Mouse (Mus musculus): Measurements from ENCODE around the gene Sox15. TPM values are rescaled to one million over a fixed set of nuclear protein-coding genes. Genes with fewer than 3 reads are reported as not detected.
"Not testable (repeated sequence)": the region's sequence is repeated elsewhere in the genome, so short reads cannot be mapped to it uniquely, and the experiment has no call there.

Sox15 gene
- polyA plus RNA-seq, 1 experiment from 2014 or later: not detected

- not testable (repeated sequence) for ATAC-seq (ENCODE audit: low FRiP score, low TSS enrichment); H3K4me2 ChIP-seq (ENCODE audit: low read length)
- 50% methylated on average over 11 of the region's 11 CpGs for WGBS
Observed at GRCm38 (mm10) chr11:69614257-69614588, 40.9 kb upstream of the Sox15 start.

GRCm38 (mm10) chr11:69616781-69617180 is 38.3 kb upstream of the Sox15 start:
- H3K27ac ChIP-seq (replicated peaks; ENCODE audit: low read depth, low read length): no peak overlapping the region
- DNase-seq (no peak), ATAC-seq (ENCODE audit: low FRiP score, low TSS enrichment) (no peak)
- H3K9me3 ChIP-seq (ENCODE audit: control insufficient read depth, low read length): no peaks in the 10 kb centered on the region
- H3K4me3 ChIP-seq (replicated peaks; ENCODE audit: low read depth, low read length): no peak overlapping the region
- no peaks in the 10 kb centered on the region for H3K36me3 ChIP-seq (ENCODE audit: control insufficient read depth, insufficient read depth, low read length)
- no peak overlapping the region for H3K4me2 ChIP-seq (ENCODE audit: low read length)
- no peak overlapping the region for H3K9ac ChIP-seq (replicated peaks; ENCODE audit: low read length)
- WGBS: 44% methylated on average over 10 of the region's 10 CpGs
- H3K27me3 ChIP-seq (ENCODE audit: control insufficient read depth, insufficient read depth, low read length): no peaks in the 10 kb centered on the region
- peaks cover 6% of the 10 kb centered on the region; the same call in 1 of the 2 replicates for H3K4me1 ChIP-seq (ENCODE audit: control insufficient read depth, insufficient read depth, low read length)

More at GRCm38 (mm10) chr11:69614257-69614588, 40.9 kb upstream of the Sox15 start:
- DNase-seq; H3K4me1 ChIP-seq (ENCODE audit: control insufficient read depth, insufficient read depth, low read length); H3K27ac ChIP-seq (replicated peaks; ENCODE audit: low read depth, low read length); H3K36me3 ChIP-seq (ENCODE audit: control insufficient read depth, insufficient read depth, low read length); H3K9ac ChIP-seq (replicated peaks; ENCODE audit: low read length); H3K4me3 ChIP-seq (replicated peaks; ENCODE audit: low read depth, low read length); H3K9me3 ChIP-seq (ENCODE audit: control insufficient read depth, low read length); H3K27me3 ChIP-seq (ENCODE audit: control insufficient read depth, insufficient read depth, low read length): not testable (repeated sequence)

- no peak for DNase-seq
- Histone ChIP-seq H3K4me2 (ENCODE audit: low read length) (no peak within 1 kb of the TSS), H3K27ac (replicated peaks; ENCODE audit: low read depth, low read length) (no peak within 1 kb of the TSS), H3K9ac (replicated peaks; ENCODE audit: low read length) (no peak within 1 kb of the TSS), H3K4me3 (replicated peaks; ENCODE audit: low read depth, low read length) (no peak within 1 kb of the TSS), H3K27me3 (ENCODE audit: control insufficient read depth, insufficient read depth, low read length) (no peaks in the 10 kb centered on the region), H3K36me3 (ENCODE audit: control insufficient read depth, insufficient read depth, low read length) (no peaks in the 10 kb centered on the region), H3K4me1 (ENCODE audit: control insufficient read depth, insufficient read depth, low read length) (peaks cover 13% of the 10 kb centered on the region), H3K9me3 (ENCODE audit: control insufficient read depth, low read length) (no peaks in the 10 kb centered on the region)
- WGBS: 78% methylated on average over 5 of the region's 5 CpGs
- no peak for ATAC-seq (ENCODE audit: low FRiP score, low TSS enrichment)
Observed at GRCm38 (mm10) chr11:69617805-69618204, 37.3 kb upstream of the Sox15 start, which contains the start of gene Shbg. Gene Shbg, minus strand, starts transcription at chr11:69617905.

DNA sequence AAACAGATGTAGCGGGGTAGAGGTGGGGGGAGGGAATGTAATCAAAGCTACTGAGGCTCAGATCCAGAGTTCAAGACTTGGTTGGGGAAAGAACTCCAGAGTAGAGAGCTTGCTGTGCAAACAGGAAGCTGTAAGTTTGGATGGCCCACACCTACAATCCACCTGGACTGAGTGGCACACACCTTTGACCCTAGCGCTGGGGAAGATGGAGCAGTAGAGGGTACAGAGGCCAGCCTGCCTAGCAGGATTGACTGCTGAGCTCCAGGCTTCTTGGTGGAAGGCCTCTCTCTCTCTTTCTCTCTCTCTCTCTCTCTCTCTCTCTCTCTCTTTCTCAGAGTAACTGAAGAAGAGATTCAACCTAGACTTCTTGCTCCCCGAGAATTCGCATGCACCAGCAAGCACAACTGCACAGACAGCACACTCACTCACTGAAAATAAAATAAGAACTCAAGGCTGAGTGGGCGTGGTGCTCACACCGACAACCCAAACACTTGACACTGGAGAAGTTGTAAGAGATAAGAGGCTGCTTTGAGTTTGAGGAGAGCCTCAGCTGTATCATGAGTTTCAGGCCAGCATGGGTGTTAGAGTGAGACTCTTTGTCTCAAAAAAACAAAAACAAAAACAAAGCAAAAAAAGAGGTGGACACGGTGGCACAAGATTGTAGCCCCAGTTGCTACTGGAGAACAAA is 34.6 kb upstream of the Sox15 start:
- H3K27ac ChIP-seq (replicated peaks; ENCODE audit: low read depth, low read length): no peak overlapping the region
- H3K27me3 ChIP-seq (ENCODE audit: control insufficient read depth, insufficient read depth, low read length): no peaks in the 10 kb centered on the region
- H3K36me3 ChIP-seq (ENCODE audit: control insufficient read depth, insufficient read depth, low read length): no peaks in the 10 kb centered on the region
- H3K4me2 ChIP-seq (ENCODE audit: low read length): no peak overlapping the region
- no peaks in the 10 kb centered on the region for H3K9me3 ChIP-seq (ENCODE audit: control insufficient read depth, low read length)
- no peak for ATAC-seq (ENCODE audit: low FRiP score, low TSS enrichment)
- H3K4me1 ChIP-seq (ENCODE audit: control insufficient read depth, insufficient read depth, low read length): peaks cover 18% of the 10 kb centered on the region
- no peak overlapping the region for H3K9ac ChIP-seq (replicated peaks; ENCODE audit: low read length)
- WGBS: 88% methylated on average over 7 of the region's 7 CpGs
- no peak overlapping the region for H3K4me3 ChIP-seq (replicated peaks; ENCODE audit: low read depth, low read length)
- DNase-seq: no peak

- peak within 1 kb of the TSS; percentile 42 for H3K4me3 ChIP-seq (replicated peaks; ENCODE audit: low read depth, low read length)
- H3K4me2 ChIP-seq (ENCODE audit: low read length): peak within 1 kb of the TSS; percentile 81
- H3K36me3 ChIP-seq (ENCODE audit: control insufficient read depth, insufficient read depth, low read length): no peaks in the 10 kb centered on the region
- H3K9me3 ChIP-seq (ENCODE audit: control insufficient read depth, low read length): no peaks in the 10 kb centered on the region
- H3K9ac ChIP-seq (replicated peaks; ENCODE audit: low read length): peak within 1 kb of the TSS; percentile 62
- under 1% methylated on average over 20 of the region's 20 CpGs for WGBS
- peak; percentile 88 for DNase-seq
- H3K4me1 ChIP-seq (ENCODE audit: control insufficient read depth, insufficient read depth, low read length): peaks cover 18% of the 10 kb centered on the region
- no peaks in the 10 kb centered on the region for H3K27me3 ChIP-seq (ENCODE audit: control insufficient read depth, insufficient read depth, low read length)
- peak within 1 kb of the TSS; percentile 74 for H3K27ac ChIP-seq (replicated peaks; ENCODE audit: low read depth, low read length)
- ATAC-seq (ENCODE audit: low FRiP score, low TSS enrichment): peak; percentile 74; the same call in 1 of the 2 replicates
Observed at GRCm38 (mm10) chr11:69621571-69622268, 33.4 kb upstream of the Sox15 start, which contains the start of gene Sat2. Gene Sat2, plus strand, starts transcription at chr11:69622024.

GRCm38 (mm10) chr11:69622406-69622805 is 32.7 kb upstream of the Sox15 start:
- 44% methylated on average over 6 of the region's 6 CpGs for WGBS
- peak overlapping the region; percentile 62 for H3K9ac ChIP-seq (replicated peaks; ENCODE audit: low read length)
- ATAC-seq (ENCODE audit: low FRiP score, low TSS enrichment): no peak; the same call in 1 of the 2 replicates

GRCm38 (mm10) chr11:69623006-69623405 is 32.1 kb upstream of the Sox15 start:
- Histone ChIP-seq H3K27ac (replicated peaks; ENCODE audit: low read depth, low read length) (no peak overlapping the region), H3K4me3 (replicated peaks; ENCODE audit: low read depth, low read length) (peak overlapping the region; percentile 42; the same call in 1 of the 2 replicates), H3K4me2 (ENCODE audit: low read length) (peak overlapping the region; percentile 81), H3K9me3 (ENCODE audit: control insufficient read depth, low read length) (no peaks in the 10 kb centered on the region), H3K9ac (replicated peaks; ENCODE audit: low read length) (peak overlapping the region; percentile 62), H3K4me1 (ENCODE audit: control insufficient read depth, insufficient read depth, low read length) (peaks cover 18% of the 10 kb centered on the region), H3K27me3 (ENCODE audit: control insufficient read depth, insufficient read depth, low read length) (no peaks in the 10 kb centered on the region), H3K36me3 (ENCODE audit: control insufficient read depth, insufficient read depth, low read length) (no peaks in the 10 kb centered on the region)
- DNase-seq (no peak), ATAC-seq (ENCODE audit: low FRiP score, low TSS enrichment) (no peak)
- 76% methylated on average over 4 of the region's 4 CpGs for WGBS

More at GRCm38 (mm10) chr11:69622406-69622805, 32.7 kb upstream of the Sox15 start:
- peak overlapping the region; percentile 81 for H3K4me2 ChIP-seq (ENCODE audit: low read length)
- H3K36me3 ChIP-seq (ENCODE audit: control insufficient read depth, insufficient read depth, low read length): no peaks in the 10 kb centered on the region
- H3K4me1 ChIP-seq (ENCODE audit: control insufficient read depth, insufficient read depth, low read length): peaks cover 18% of the 10 kb centered on the region
- H3K9me3 ChIP-seq (ENCODE audit: control insufficient read depth, low read length): no peaks in the 10 kb centered on the region
- H3K27ac ChIP-seq (replicated peaks; ENCODE audit: low read depth, low read length): peak overlapping the region; percentile 74
- DNase-seq: peak; percentile 12
- H3K27me3 ChIP-seq (ENCODE audit: control insufficient read depth, insufficient read depth, low read length): no peaks in the 10 kb centered on the region
- H3K4me3 ChIP-seq (replicated peaks; ENCODE audit: low read depth, low read length): peak overlapping the region; percentile 42

- not testable (repeated sequence) for H3K4me2 ChIP-seq (ENCODE audit: low read length); H3K36me3 ChIP-seq (ENCODE audit: control insufficient read depth, insufficient read depth, low read length); H3K27me3 ChIP-seq (ENCODE audit: control insufficient read depth, insufficient read depth, low read length); H3K9me3 ChIP-seq (ENCODE audit: control insufficient read depth, low read length); H3K9ac ChIP-seq (replicated peaks; ENCODE audit: low read length); ATAC-seq (ENCODE audit: low FRiP score, low TSS enrichment); DNase-seq; H3K27ac ChIP-seq (replicated peaks; ENCODE audit: low read depth, low read length); H3K4me3 ChIP-seq (replicated peaks; ENCODE audit: low read depth, low read length)
- 80% methylated on average over 2 of the region's 2 CpGs for WGBS
- peaks cover 18% of the 10 kb centered on the region for H3K4me1 ChIP-seq (ENCODE audit: control insufficient read depth, insufficient read depth, low read length)
Observed at GRCm38 (mm10) chr11:69624339-69624738, 30.8 kb upstream of the Sox15 start.

Measured in midbrain, embryonic 14.5 days (tissue).